Mouse (Mus musculus): ENCODE data around the gene Gm17019. TPM values are rescaled to one million over a fixed set of nuclear protein-coding genes. Genes with fewer than 3 reads are reported as not detected.
"Not testable (repeated sequence)": the region's sequence is repeated elsewhere in the genome, so short reads cannot be mapped to it uniquely, and the experiment has no call there.

The Gm17019 gene
- polyA plus RNA-seq, 1 experiment from 2014 or later = not detected

DNA sequence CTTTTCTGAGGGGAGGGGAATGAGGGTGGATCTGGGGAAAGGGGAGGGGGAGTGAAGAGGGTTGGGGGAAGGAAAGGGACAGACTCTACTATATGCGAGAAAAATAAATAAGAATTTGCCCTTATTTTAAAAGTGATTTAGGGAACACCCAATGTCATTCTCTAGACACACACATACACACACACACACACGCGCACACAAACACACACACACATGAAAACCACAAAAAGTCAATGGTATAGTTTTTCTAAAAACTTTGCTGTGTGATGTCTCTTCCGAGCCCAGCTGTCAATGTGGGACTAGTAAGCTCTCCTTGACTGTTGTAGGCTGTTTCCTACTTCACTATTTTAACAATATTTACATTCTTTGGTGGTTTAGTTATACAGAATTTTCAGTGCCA is 8.0 kb upstream of the Gm17019 start:
- not testable (repeated sequence) for H3K9ac ChIP-seq (ENCODE audit: low read length); H3K4me1 ChIP-seq (replicated peaks; ENCODE audit: control insufficient read depth, insufficient read depth, low read length); H3K27ac ChIP-seq (ENCODE audit: low read length); H3K4me2 ChIP-seq (ENCODE audit: low read depth, low read length); H3K4me3 ChIP-seq (ENCODE audit: low read length); H3K36me3 ChIP-seq (ENCODE audit: control insufficient read depth, insufficient read depth, low read length); H3K27me3 ChIP-seq (ENCODE audit: control insufficient read depth, insufficient read depth, low read depth, low read length); ATAC-seq (ENCODE audit: low read depth); H3K9me3 ChIP-seq (ENCODE audit: control insufficient read depth, low read length)
- WGBS = 66% methylated on average over 3 of the region's 4 CpGs

DNA sequence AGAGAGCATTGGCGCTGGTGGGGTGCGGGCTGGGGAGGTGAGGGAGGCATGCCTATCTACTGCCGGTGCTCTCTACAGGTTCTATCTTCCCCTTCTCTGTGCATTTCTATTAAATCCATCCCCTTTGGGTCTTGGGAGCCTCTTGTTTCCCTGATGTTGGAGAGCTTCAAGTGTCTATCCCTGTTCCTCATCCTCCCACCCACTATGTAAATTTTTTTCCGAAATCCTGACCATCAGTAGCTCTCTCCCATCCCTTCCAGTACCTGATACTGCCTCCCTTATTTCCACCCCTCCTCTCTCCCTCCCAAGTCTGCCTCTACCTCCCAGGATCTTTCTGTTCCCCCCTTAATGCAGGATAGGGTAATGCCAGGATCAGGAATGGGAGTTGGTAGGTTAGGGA is 7.2 kb upstream of the Gm17019 start:
- not testable (repeated sequence) for H3K4me3 ChIP-seq (ENCODE audit: low read length); H3K27me3 ChIP-seq (ENCODE audit: control insufficient read depth, insufficient read depth, low read depth, low read length); H3K4me1 ChIP-seq (replicated peaks; ENCODE audit: control insufficient read depth, insufficient read depth, low read length); H3K36me3 ChIP-seq (ENCODE audit: control insufficient read depth, insufficient read depth, low read length); H3K9me3 ChIP-seq (ENCODE audit: control insufficient read depth, low read length); H3K27ac ChIP-seq (ENCODE audit: low read length); H3K4me2 ChIP-seq (ENCODE audit: low read depth, low read length); H3K9ac ChIP-seq (ENCODE audit: low read length)
- 70% methylated on average over 4 of the region's 4 CpGs for WGBS
- ATAC-seq (ENCODE audit: low read depth) = peak; percentile 90

DNA sequence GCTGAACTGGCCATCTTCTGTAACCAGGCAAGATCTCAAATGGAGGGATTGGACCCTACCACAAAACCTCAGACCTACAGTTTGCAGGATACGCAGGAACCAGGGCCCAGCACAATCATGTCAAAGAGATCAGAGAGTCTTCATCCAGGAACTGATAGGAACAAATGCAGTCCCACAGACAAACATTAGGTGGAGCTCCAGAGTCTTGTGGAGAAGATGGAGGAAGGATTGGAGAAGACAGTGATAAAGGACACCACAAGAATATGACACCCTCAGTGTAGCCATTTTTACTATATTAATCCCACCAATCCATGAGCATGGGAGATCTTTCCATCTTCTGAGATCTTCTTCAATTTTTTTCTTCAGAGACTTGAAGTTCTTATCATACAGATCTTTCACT is 8.5 kb downstream of the Gm17019 start:
- not testable (repeated sequence) for H3K9me3 ChIP-seq (ENCODE audit: control insufficient read depth, low read length); ATAC-seq (ENCODE audit: low read depth); H3K36me3 ChIP-seq (ENCODE audit: control insufficient read depth, insufficient read depth, low read length); H3K4me3 ChIP-seq (ENCODE audit: low read length); H3K4me2 ChIP-seq (ENCODE audit: low read depth, low read length); H3K27me3 ChIP-seq (ENCODE audit: control insufficient read depth, insufficient read depth, low read depth, low read length); H3K27ac ChIP-seq (ENCODE audit: low read length); H3K9ac ChIP-seq (ENCODE audit: low read length); H3K4me1 ChIP-seq (replicated peaks; ENCODE audit: control insufficient read depth, insufficient read depth, low read length)
- WGBS = 82% methylated on average over 1 of the region's 1 CpGs

DNA sequence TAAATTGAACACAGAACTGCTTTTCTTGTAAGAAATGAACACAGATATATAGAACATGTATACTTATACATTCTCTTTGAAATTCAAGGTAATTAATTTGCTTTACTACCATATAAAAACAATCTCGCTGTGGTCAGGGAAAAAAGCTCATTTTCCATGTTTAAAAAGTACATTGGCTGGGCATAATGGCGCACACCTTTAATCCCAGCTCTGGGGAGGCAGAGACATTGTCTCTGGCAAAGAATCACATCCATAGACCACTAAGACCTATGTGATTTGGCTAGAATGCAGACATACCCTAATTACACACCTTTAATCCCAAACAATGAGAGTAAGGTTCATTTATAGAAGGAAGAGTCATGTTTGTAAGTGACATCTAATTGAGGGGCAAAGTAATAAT is 12.7 kb downstream of the Gm17019 start:
- not testable (repeated sequence) for H3K27me3 ChIP-seq (ENCODE audit: control insufficient read depth, insufficient read depth, low read depth, low read length); H3K36me3 ChIP-seq (ENCODE audit: control insufficient read depth, insufficient read depth, low read length); H3K9me3 ChIP-seq (ENCODE audit: control insufficient read depth, low read length); H3K4me3 ChIP-seq (ENCODE audit: low read length); H3K9ac ChIP-seq (ENCODE audit: low read length); H3K4me2 ChIP-seq (ENCODE audit: low read depth, low read length); H3K27ac ChIP-seq (ENCODE audit: low read length); ATAC-seq (ENCODE audit: low read depth); H3K4me1 ChIP-seq (replicated peaks; ENCODE audit: control insufficient read depth, insufficient read depth, low read length)
- WGBS = 61% methylated on average over 2 of the region's 2 CpGs

DNA sequence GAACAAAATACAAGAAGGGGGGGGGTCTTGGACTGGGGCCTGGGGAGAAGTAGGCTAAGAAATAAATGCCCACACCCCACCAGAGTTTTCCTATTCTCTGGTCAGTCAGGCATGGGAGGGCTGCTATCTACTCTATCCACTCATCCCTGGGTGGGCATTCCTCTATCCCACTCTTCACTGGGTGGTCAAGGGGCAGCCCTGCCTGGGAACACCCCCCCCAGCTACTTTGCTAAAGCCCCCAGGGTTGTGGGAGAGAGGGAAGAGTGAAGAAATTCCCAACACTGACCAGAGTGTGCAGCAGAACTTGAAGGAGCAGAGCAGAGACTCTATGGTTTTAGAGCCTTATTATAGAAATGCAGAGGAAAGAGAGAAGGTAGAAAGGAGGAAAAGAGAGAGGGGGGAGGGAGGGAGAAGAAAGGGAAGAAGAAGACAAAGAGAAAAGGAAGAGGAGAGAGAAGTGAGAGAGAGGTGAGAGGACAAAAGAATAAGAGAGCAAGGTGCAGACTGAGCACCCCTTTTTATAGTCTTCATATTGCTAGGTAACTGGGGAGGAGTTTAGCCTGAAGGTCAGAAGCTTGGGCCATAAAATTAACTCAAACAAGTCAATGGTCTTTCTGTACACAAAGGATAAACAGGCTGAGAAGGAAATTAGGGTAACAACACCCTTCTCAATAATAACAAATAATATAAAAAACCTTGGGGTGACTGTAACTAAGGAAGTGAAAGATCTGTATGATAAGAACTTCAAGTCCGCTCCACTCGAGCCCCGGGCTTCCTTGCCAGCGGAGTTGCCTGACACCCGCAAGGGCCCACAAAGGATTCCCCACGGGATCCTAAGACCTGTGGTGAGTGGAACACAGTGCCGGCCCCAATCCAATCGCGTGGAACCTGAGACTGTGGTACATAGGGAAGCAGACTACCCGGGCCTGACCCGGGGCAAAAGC is 21.9 kb downstream of the Gm17019 start:
- H3K4me2 ChIP-seq (ENCODE audit: low read depth, low read length); H3K27ac ChIP-seq (ENCODE audit: low read length); H3K9me3 ChIP-seq (ENCODE audit: control insufficient read depth, low read length); H3K9ac ChIP-seq (ENCODE audit: low read length); H3K4me3 ChIP-seq (ENCODE audit: low read length); H3K36me3 ChIP-seq (ENCODE audit: control insufficient read depth, insufficient read depth, low read length); H3K27me3 ChIP-seq (ENCODE audit: control insufficient read depth, insufficient read depth, low read depth, low read length); H3K4me1 ChIP-seq (replicated peaks; ENCODE audit: control insufficient read depth, insufficient read depth, low read length): not testable (repeated sequence)
- 81% methylated on average over 11 of the region's 11 CpGs for WGBS
- ATAC-seq (ENCODE audit: low read depth) = peak; percentile 38; the same call in 1 of the 2 replicates

DNA sequence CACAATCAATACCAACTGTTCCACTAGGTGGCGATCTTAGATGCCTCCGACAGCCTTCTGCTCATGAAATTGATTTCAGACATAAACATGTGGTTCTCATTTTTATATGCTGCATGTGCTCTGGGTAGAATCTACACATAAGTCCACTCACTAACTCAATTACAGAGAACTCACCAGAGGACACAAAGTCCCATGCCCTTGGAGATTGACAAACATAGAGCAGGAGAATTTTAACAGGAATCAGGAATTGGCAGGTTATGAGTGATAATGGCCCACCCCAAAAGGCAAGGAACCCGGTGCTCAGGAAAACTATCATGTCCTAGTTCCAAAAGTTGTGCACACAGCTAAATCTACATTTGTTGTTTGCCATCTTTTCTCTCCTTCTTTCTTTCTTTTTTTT is 25.9 kb downstream of the Gm17019 start:
- H3K4me3 ChIP-seq (ENCODE audit: low read length); H3K27me3 ChIP-seq (ENCODE audit: control insufficient read depth, insufficient read depth, low read depth, low read length); H3K9ac ChIP-seq (ENCODE audit: low read length); H3K4me1 ChIP-seq (replicated peaks; ENCODE audit: control insufficient read depth, insufficient read depth, low read length); H3K4me2 ChIP-seq (ENCODE audit: low read depth, low read length); ATAC-seq (ENCODE audit: low read depth); H3K36me3 ChIP-seq (ENCODE audit: control insufficient read depth, insufficient read depth, low read length); H3K27ac ChIP-seq (ENCODE audit: low read length); H3K9me3 ChIP-seq (ENCODE audit: control insufficient read depth, low read length): not testable (repeated sequence)
- 49% methylated on average over 3 of the region's 3 CpGs for WGBS

DNA sequence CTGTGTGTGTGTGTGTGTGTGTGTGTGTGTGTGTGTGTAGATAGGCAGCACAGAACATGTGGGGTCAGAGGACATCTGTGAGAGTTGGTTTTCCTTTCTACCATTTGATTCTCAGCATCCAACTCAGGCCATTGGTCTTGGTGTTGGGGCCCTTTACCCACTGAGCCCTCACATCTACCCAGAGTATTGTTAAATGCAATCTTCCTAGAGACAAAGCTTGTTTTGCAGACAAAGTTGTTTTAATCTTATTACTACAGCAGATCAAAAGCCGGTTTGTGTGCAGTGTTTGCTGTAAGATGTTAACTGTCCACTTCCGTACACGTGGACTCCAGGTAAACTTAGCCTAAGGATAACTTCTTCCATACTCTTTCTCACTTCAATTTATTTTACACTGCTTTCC is 26.5 kb downstream of the Gm17019 start:
- H3K9ac ChIP-seq (ENCODE audit: low read length); H3K36me3 ChIP-seq (ENCODE audit: control insufficient read depth, insufficient read depth, low read length); H3K27me3 ChIP-seq (ENCODE audit: control insufficient read depth, insufficient read depth, low read depth, low read length); ATAC-seq (ENCODE audit: low read depth); H3K4me1 ChIP-seq (replicated peaks; ENCODE audit: control insufficient read depth, insufficient read depth, low read length); H3K9me3 ChIP-seq (ENCODE audit: control insufficient read depth, low read length); H3K27ac ChIP-seq (ENCODE audit: low read length); H3K4me2 ChIP-seq (ENCODE audit: low read depth, low read length); H3K4me3 ChIP-seq (ENCODE audit: low read length): not testable (repeated sequence)
- WGBS = 63% methylated on average over 3 of the region's 3 CpGs

DNA sequence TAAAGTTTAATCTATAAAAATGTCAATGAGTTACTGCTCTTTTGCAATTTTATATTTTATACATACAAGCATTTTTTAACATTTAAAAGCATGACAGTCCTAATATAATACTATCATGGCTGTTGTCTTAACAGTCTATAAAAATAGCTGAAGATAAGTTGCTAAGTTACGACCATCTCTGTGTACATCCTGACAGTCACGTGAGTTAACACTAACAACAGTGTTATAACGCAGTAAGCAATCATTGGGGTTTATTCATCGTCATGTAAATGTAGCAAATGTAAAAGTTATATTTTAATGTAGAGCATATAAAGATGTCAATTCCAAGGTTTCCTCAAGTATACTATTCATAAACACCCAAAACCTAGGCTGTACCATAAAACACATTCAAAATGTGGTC is 27.2 kb downstream of the Gm17019 start:
- not testable (repeated sequence) for H3K9me3 ChIP-seq (ENCODE audit: control insufficient read depth, low read length); H3K36me3 ChIP-seq (ENCODE audit: control insufficient read depth, insufficient read depth, low read length); H3K4me3 ChIP-seq (ENCODE audit: low read length); H3K27me3 ChIP-seq (ENCODE audit: control insufficient read depth, insufficient read depth, low read depth, low read length); H3K4me1 ChIP-seq (replicated peaks; ENCODE audit: control insufficient read depth, insufficient read depth, low read length); H3K9ac ChIP-seq (ENCODE audit: low read length); H3K4me2 ChIP-seq (ENCODE audit: low read depth, low read length); H3K27ac ChIP-seq (ENCODE audit: low read length)
- peak; percentile 43 for ATAC-seq (ENCODE audit: low read depth)
- WGBS = 65% methylated on average over 2 of the region's 4 CpGs

DNA sequence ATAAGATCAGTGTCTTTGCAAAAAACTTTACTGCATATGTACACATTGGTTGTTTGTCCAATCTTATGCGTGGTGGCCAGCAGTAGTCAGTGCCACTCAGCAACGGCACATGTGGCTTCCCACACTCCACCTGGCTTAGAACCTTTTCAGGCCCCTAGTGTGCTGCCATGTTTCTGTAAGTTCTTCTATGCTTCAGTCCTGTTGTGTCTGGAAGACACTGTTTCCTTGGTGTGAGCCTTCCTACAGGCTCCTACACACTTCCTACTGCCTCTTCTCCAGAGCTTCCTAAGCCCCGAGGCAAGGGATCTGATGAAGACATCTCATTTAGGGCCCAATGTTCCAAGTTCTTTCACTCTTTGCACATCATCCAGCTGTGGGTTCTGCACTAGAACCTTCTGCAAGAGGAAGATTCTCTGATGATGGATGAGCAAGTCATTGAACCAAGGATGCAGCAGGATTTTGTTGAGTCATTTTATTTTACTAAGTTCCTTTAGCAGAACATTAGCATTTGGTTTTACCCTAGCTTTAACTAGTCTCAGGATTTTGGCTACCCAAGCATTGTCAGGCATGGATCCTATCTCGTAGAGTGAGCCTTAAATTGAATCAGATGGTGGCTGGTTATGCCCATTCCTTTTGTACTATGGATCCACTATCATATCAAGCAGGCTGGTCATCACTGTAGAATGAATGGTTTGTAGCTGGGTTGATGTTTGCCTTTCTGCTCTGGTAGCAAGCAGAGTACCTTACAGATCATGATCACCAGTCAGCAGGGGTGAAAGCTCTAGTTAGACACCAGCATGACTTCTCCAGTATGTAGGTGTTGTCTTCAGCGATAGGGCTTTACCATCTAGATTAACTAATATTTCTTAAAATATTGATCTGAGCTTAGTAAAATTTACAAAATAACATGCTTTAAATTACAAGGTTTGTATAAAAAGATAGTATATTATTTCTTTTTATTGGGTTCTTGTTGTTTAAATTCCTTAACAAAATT is 27.9 kb downstream of the Gm17019 start:
- 70% methylated on average over 5 of the region's 5 CpGs for WGBS
- not testable (repeated sequence) for H3K4me3 ChIP-seq (ENCODE audit: low read length); H3K27ac ChIP-seq (ENCODE audit: low read length); H3K4me2 ChIP-seq (ENCODE audit: low read depth, low read length); H3K36me3 ChIP-seq (ENCODE audit: control insufficient read depth, insufficient read depth, low read length); H3K27me3 ChIP-seq (ENCODE audit: control insufficient read depth, insufficient read depth, low read depth, low read length); H3K9me3 ChIP-seq (ENCODE audit: control insufficient read depth, low read length); H3K9ac ChIP-seq (ENCODE audit: low read length); H3K4me1 ChIP-seq (replicated peaks; ENCODE audit: control insufficient read depth, insufficient read depth, low read length)
- peak; percentile 81 for ATAC-seq (ENCODE audit: low read depth)

Data from lung, embryonic 16.5 days (tissue).